Mouse (Mus musculus) liver, embryonic 14.5 days (tissue): Measurements from ENCODE around the gene Tcl1b2. TPM values are rescaled to one million over a fixed set of nuclear protein-coding genes. Genes with fewer than 3 reads are reported as not detected.
A peak's percentile ranks its signal among the peaks of the same experiment; 100 is the strongest.
"Not testable (repeated sequence)": the region's sequence is repeated elsewhere in the genome, so short reads cannot be mapped to it uniquely, and the experiment has no call there.

Experiments
- ATAC-seq: fragments of 200-750 bp; cut with Nextera tagmentation; 2 replicates; pipeline ENCODE4 v1.8.0; 2017; ENCODE audit warnings: moderate number of reproducible peaks, mild to moderate bottlenecking, moderate library complexity; ENCODE audit not compliant: insufficient read depth
- DNase-seq, 3 experiments: peaks; one replicate each; pipeline ENCODE4 v3.0.0-alpha.2; 2012 to 2013; ENCODE audit warnings: low read depth in 3 of 3, low spot score in 3 of 3
- H3K27ac ChIP-seq: fragments of 300-500 bp; sonication (generic); 2 replicates; pipeline ENCODE4 v1.5.1; 2014; ENCODE audit warnings: moderate library complexity, mild to moderate bottlenecking, control low read depth, inconsistent platforms
- H3K27me3 ChIP-seq: fragments of 300-500 bp; sonication (generic); 2 replicates; pipeline ENCODE4 v1.6.1; 2014; ENCODE audit warnings: mild to moderate bottlenecking, low read length, moderate library complexity; ENCODE audit not compliant: control insufficient read depth, insufficient read depth
- H3K36me3 ChIP-seq: fragments of 300-500 bp; sonication (generic); replicated peaks from 2 replicates; pipeline ENCODE4 v1.6.1; 2014; ENCODE audit warnings: low read depth; ENCODE audit not compliant: control insufficient read depth, insufficient read depth
- H3K4me1 ChIP-seq, 2 experiments: fragments of 200-500 bp in 1 of 2; fragments of 300-500 bp in 1 of 2; sonication (generic) in 1 of 2; replicated peaks; 2 replicates each; pipeline ENCODE4 v1.6.1; 2012 to 2014; ENCODE audit warnings: antibody characterized with exemption in 1 of 2, inconsistent platforms in 1 of 2, low read length in 1 of 2; ENCODE audit not compliant: control insufficient read depth in 2 of 2, insufficient read depth in 2 of 2
- H3K4me2 ChIP-seq: fragments of 300-500 bp; sonication (generic); 2 replicates; pipeline ENCODE4 v1.6.1; 2014; ENCODE audit warnings: low read depth, mild to moderate bottlenecking, control low read depth, moderate library complexity
- H3K4me3 ChIP-seq, 2 experiments: fragments of 200-500 bp in 1 of 2; fragments of 300-500 bp in 1 of 2; sonication (generic) in 1 of 2; 2 replicates each; pipeline ENCODE4 v1.5.1; 2012 to 2014; ENCODE audit warnings: low read depth in 2 of 2, low read length in 2 of 2, mild to moderate bottlenecking in 2 of 2, control low read depth in 1 of 2, inconsistent platforms in 1 of 2, moderate library complexity in 1 of 2; ENCODE audit not compliant: insufficient read depth in 1 of 2
- H3K9ac ChIP-seq: fragments of 300-500 bp; sonication (generic); replicated peaks from 2 replicates; pipeline ENCODE4 v1.6.1; 2014; ENCODE audit warnings: mild to moderate bottlenecking, control low read depth, moderate library complexity
- H3K9me3 ChIP-seq: fragments of 300-500 bp; sonication (generic); 2 replicates; pipeline ENCODE4 v1.6.1; 2016; ENCODE audit warnings: low read length, mixed read lengths; ENCODE audit not compliant: control insufficient read depth
- CTCF ChIP-seq: IDR thresholded peaks from 2 replicates; pipeline ENCODE4 v1.5.1; 2016; ENCODE audit warnings: antibody characterized with exemption, low read depth, control low read depth
- EP300 ChIP-seq: IDR thresholded peaks from 2 replicates; pipeline ENCODE4 v1.6.1; 2016; ENCODE audit warnings: antibody characterized with exemption, low read depth
- WGBS: fragments of 180-500 bp; shearing (Covaris S2); extraction: QIAGEN DNeasy Blood & Tissue Kit; methylation state at CpG from one replicate; pipeline ENCODE4 v1.1.7; 2014; ENCODE audit not compliant: insufficient replicate concordance; 5-methylcytosine and 5-hydroxymethylcytosine counted together
- polyA plus RNA-seq, 2 experiments: library from polyadenylated mRNA; depleted of rRNA in 1 of 2; stranded (reverse) in 1 of 2; unstranded in 1 of 2; fragments of >200 nt; fragmentation: Nextera tagmentation in 1 of 2; extraction: Ambion mirVana in 1 of 2; gene quantifications; 2 replicates each; pipeline versions ENCODE4 v1.2.1 to v1.2.3; 2012 to 2014

Gene Tcl1b2
- polyA plus RNA-seq, 2 experiments, result 0.07 TPM; not detected in 1

DNA sequence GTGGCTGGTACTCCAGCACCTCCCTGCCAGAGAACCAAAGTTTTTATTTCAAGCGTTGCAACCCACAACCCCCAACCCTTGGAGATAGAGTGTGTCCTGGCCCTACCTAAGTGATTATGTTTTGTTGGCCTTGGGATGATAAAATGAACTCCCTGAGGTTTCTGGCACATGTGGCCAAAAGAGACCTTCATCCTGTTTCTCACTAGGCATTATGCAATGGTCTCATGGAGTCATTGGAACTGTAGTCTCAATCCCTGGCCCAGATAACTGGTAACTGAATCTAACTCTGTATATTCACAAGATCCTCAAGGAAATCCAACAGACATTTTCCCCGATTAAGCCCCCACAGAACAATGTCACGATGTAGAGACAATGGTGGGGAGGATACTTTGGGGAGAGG, 2.7 kb upstream of the Tcl1b2 start:
- no peaks in the 10 kb centered on the region for H3K9me3 ChIP-seq
- H3K27ac ChIP-seq, result no peak overlapping the region
- ATAC-seq, result no peak
- H3K27me3 ChIP-seq, result no peaks in the 10 kb centered on the region
- H3K4me1 ChIP-seq, result no peaks in the 10 kb centered on the region
- H3K4me2 ChIP-seq, result no peak overlapping the region
- no peaks in the 10 kb centered on the region for H3K36me3 ChIP-seq
- TF ChIP-seq EP300 (no peak), CTCF (no peak)
- no peak overlapping the region for H3K4me3 ChIP-seq
- H3K9ac ChIP-seq, result no peak overlapping the region
- WGBS, result 58% methylated on average over 3 of the region's 3 CpGs
- DNase-seq, result no peak

DNA sequence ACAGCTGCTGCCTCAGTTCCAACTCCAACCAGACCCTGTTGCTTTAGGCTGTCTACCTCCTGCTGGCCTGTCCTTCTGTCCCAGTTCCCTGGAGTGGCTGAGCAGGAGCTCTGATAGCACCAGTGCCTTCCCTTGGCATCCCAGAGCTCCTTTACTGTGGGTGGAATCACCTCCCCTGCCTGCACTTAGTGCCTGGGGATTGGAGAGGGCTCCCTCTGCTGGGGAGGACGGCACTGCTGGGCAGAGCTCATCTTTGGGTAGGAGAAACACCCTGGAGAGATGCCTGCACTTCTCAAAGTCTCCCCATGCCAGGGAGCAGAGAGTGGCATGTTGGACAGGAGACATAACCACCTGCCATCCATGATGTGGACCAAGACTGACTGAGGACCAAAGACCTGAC, 886 bp upstream of the Tcl1b2 start:
- H3K9ac ChIP-seq, H3K27me3 ChIP-seq, H3K4me2 ChIP-seq, H3K4me1 ChIP-seq, H3K27ac ChIP-seq, DNase-seq, H3K4me3 ChIP-seq, H3K9me3 ChIP-seq, ATAC-seq, H3K36me3 ChIP-seq: not testable (repeated sequence)
- WGBS, result 20% methylated on average over 1 of the region's 1 CpGs
- TF ChIP-seq CTCF, result peak; percentile 16; the same call in 1 of the 2 replicates

DNA sequence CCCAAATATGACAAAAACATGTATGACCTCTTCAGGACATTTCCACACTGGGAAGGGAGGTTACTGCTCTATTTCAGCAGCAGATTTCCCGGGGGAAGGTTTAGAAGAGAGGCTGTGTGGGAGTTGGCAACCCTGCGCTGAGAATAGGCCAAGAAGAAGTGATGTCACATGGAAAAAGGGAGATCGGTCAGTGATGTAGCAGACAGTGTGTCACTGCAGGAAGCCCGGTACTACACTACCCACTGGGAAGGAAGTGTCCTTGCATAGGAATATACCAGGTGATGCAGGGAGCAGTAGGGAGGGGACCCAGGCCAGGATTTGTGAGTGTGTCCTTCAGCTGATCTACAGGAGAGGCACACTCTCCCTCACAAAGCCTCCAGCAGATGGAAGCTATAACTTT, 9.5 kb downstream of the Tcl1b2 start:
- H3K27ac ChIP-seq, ATAC-seq: not testable (repeated sequence)

DNA sequence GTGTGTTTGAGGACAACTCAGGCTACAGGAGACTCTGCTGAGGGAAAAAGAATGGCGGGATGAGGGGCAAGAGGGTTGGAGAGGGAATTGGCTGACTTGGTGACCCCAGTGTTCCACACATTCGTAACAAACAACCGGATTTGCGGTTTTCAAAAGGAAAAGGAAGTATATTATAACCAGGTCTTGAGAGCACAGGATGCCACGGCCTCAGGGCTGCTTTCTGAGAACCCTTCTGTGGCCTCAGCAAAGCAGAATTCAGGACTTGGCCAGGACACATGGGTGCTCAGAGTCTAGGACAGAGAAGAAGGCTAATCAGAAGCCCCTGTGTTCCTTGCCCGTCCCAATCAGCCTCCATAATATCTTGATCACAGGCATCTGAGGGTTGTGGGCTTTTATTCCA, 13.0 kb downstream of the Tcl1b2 start:
- 33% methylated on average over 6 of the region's 6 CpGs for WGBS
- no peak overlapping the region for H3K4me3 ChIP-seq
- H3K9me3 ChIP-seq, result no peaks in the 10 kb centered on the region
- no peaks in the 10 kb centered on the region for H3K27me3 ChIP-seq
- H3K27ac ChIP-seq, result no peak overlapping the region
- no peaks in the 10 kb centered on the region for H3K4me1 ChIP-seq
- no peak overlapping the region for H3K4me2 ChIP-seq
- no peak for DNase-seq
- ATAC-seq, result no peak
- H3K36me3 ChIP-seq, result no peaks in the 10 kb centered on the region
- TF ChIP-seq CTCF (no peak), EP300 (no peak)
- H3K9ac ChIP-seq, result no peak overlapping the region

More for the DNA sequence above, 9.5 kb downstream of the Tcl1b2 start:
- H3K9ac ChIP-seq, H3K4me3 ChIP-seq, H3K4me1 ChIP-seq, H3K9me3 ChIP-seq, H3K36me3 ChIP-seq, DNase-seq, H3K27me3 ChIP-seq, H3K4me2 ChIP-seq: not testable (repeated sequence)
- WGBS, result 55% methylated on average over 4 of the region's 4 CpGs

DNA sequence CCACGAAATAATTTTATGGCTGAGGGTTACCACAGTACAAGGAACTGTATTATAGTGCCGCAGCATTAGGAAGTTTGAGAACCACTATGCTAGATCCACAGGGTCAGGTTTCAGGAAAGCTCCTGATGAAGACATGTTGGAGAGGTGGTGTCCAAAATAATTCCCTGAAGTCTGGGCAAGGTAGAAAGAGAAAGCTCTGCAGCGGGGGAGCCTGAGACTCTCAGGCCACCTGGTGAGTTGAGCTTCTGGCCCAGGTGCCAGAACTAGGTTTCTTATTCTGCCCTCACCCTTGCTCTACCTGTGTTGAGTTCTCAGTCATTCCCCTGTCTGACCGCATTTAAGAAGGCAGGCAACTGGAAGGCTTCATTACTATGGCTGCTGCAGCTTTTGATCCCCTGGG, 13.6 kb downstream of the Tcl1b2 start, which contains the start of gene Tcl1b1:
Gene Tcl1b1, plus strand, starts transcription at position 301 of the 400 bp plus-strand sequence.
- DNase-seq, result no peak
- TF ChIP-seq CTCF (no peak), EP300 (no peak)
- no peak within 1 kb of the TSS for H3K4me3 ChIP-seq
- ATAC-seq, result no peak
- no peaks in the 10 kb centered on the region for H3K36me3 ChIP-seq
- no peaks in the 10 kb centered on the region for H3K4me1 ChIP-seq
- H3K4me2 ChIP-seq, result no peak within 1 kb of the TSS
- H3K9me3 ChIP-seq, result no peaks in the 10 kb centered on the region
- 58% methylated on average over 4 of the region's 4 CpGs for WGBS
- no peaks in the 10 kb centered on the region for H3K27me3 ChIP-seq
- no peak within 1 kb of the TSS for H3K9ac ChIP-seq
- no peak within 1 kb of the TSS for H3K27ac ChIP-seq
